Mouse (Mus musculus): ENCODE results near the gene Gm10100. TPM values are rescaled to one million over a fixed set of nuclear protein-coding genes. Genes with fewer than 3 reads are reported as not detected.
"Not testable (repeated sequence)": the region's sequence is repeated elsewhere in the genome, so short reads cannot be mapped to it uniquely, and the experiment has no call there.

Gene Gm10100
- polyA plus RNA-seq, 1 experiment: not detected

- Histone ChIP-seq H3K4me3 (ENCODE audit: low read depth, low read length) (no peak overlapping the region), H3K27me3 (ENCODE audit: control insufficient read depth, insufficient read depth, low read length) (no peaks in the 10 kb centered on the region), H3K36me3 (ENCODE audit: control insufficient read depth, insufficient read depth, low read length) (no peaks in the 10 kb centered on the region), H3K4me1 (ENCODE audit: control insufficient read depth, insufficient read depth, insufficient read length, low read length) (no peaks in the 10 kb centered on the region), H3K27ac (ENCODE audit: insufficient read depth, low read depth, low read length) (no peak overlapping the region)
- no peak for TF ChIP-seq CTCF (IDR thresholded peaks at IDR 0.05; ENCODE audit: extremely low read depth, insufficient read length, insufficient replicate concordance, low read depth, low read length)
- TF ChIP-seq POLR2A (IDR thresholded peaks at IDR 0.05; ENCODE audit: low read depth, low read length): no peak
Observed at GRCm38 (mm10) chr10:77753448-77753847, 27.2 kb downstream of the Gm10100 start.

GRCm38 (mm10) chr10:77759582-77759981 is 33.3 kb downstream of the Gm10100 start, which contains the start of gene Gm3233:
TSS of gene Gm3233 (minus strand) at chr10:77759682.
- not testable (repeated sequence) for H3K27me3 ChIP-seq (ENCODE audit: control insufficient read depth, insufficient read depth, low read length); H3K4me1 ChIP-seq (ENCODE audit: control insufficient read depth, insufficient read depth, insufficient read length, low read length); H3K27ac ChIP-seq (ENCODE audit: insufficient read depth, low read depth, low read length); H3K36me3 ChIP-seq (ENCODE audit: control insufficient read depth, insufficient read depth, low read length); H3K4me3 ChIP-seq (ENCODE audit: low read depth, low read length)
- no CpG with 5 or more reads among the region's 1 CpGs for whole genome bisulfite sequencing

- Histone ChIP-seq H3K36me3 (ENCODE audit: control insufficient read depth, insufficient read depth, low read length) (no peaks in the 10 kb centered on the region), H3K27ac (ENCODE audit: insufficient read depth, low read depth, low read length) (no peak overlapping the region), H3K4me3 (ENCODE audit: low read depth, low read length) (no peak overlapping the region), H3K4me1 (ENCODE audit: control insufficient read depth, insufficient read depth, insufficient read length, low read length) (no peaks in the 10 kb centered on the region), H3K27me3 (ENCODE audit: control insufficient read depth, insufficient read depth, low read length) (no peaks in the 10 kb centered on the region)
- WGBS: 71% methylated on average over 1 of the region's 1 CpGs
- TF ChIP-seq CTCF (IDR thresholded peaks at IDR 0.05; ENCODE audit: extremely low read depth, insufficient read length, insufficient replicate concordance, low read depth, low read length) (no peak), POLR2A (IDR thresholded peaks at IDR 0.05; ENCODE audit: low read depth, low read length) (no peak)
Observed at GRCm38 (mm10) chr10:77769727-77770126, 43.4 kb downstream of the Gm10100 start.

- no CpG with 5 or more reads among the region's 1 CpGs for WGBS
- H3K4me3 ChIP-seq (ENCODE audit: low read depth, low read length); H3K36me3 ChIP-seq (ENCODE audit: control insufficient read depth, insufficient read depth, low read length); H3K27ac ChIP-seq (ENCODE audit: insufficient read depth, low read depth, low read length); H3K4me1 ChIP-seq (ENCODE audit: control insufficient read depth, insufficient read depth, insufficient read length, low read length); H3K27me3 ChIP-seq (ENCODE audit: control insufficient read depth, insufficient read depth, low read length): not testable (repeated sequence)
Observed at GRCm38 (mm10) chr10:77771225-77771624, 44.9 kb downstream of the Gm10100 start, which contains the start of gene Gm3238. TSS of gene Gm3238 (minus strand) at chr10:77771325.

- H3K27me3 ChIP-seq (ENCODE audit: control insufficient read depth, insufficient read depth, low read length); H3K27ac ChIP-seq (ENCODE audit: insufficient read depth, low read depth, low read length); H3K4me1 ChIP-seq (ENCODE audit: control insufficient read depth, insufficient read depth, insufficient read length, low read length); H3K36me3 ChIP-seq (ENCODE audit: control insufficient read depth, insufficient read depth, low read length); H3K4me3 ChIP-seq (ENCODE audit: low read depth, low read length): not testable (repeated sequence)
- WGBS: 80% methylated on average over 3 of the region's 3 CpGs
Observed at GRCm38 (mm10) chr10:77772142-77772541, 45.9 kb downstream of the Gm10100 start.

Other genes starting within 250 kb of the Gm10100 start
- 20.4 and 36.4 TPM in 2 replicates for gene Fam207a, start 210.7 kb upstream of the Gm10100 start, polyA plus RNA-seq (2012; rRNA removed)
- 14.3 and 17.4 TPM in 2 replicates for gene Itgb2, start 196.2 kb upstream of the Gm10100 start, polyA plus RNA-seq (2012; rRNA removed)
- gene Pttg1ip, start 144.8 kb upstream of the Gm10100 start, polyA plus RNA-seq (2012; rRNA removed): 82.9 and 176 TPM in 2 replicates
- gene Sumo3, start 120.4 kb upstream of the Gm10100 start, polyA plus RNA-seq (2012; rRNA removed): 129 and 254 TPM in 2 replicates
- not detected in 2 replicates for gene Gm49325, start 120.3 kb upstream of the Gm10100 start, polyA plus RNA-seq (2012; rRNA removed)
- 16.5 and 20.9 TPM in 2 replicates for gene Ube2g2, start 104.2 kb upstream of the Gm10100 start, polyA plus RNA-seq (2012; rRNA removed)
- gene Tspear, start 39.9 kb upstream of the Gm10100 start, polyA plus RNA-seq (2012; rRNA removed): 0.11 and 0.33 TPM in 2 replicates
- gene Gm19402, start 35.7 kb upstream of the Gm10100 start, polyA plus RNA-seq (2012; rRNA removed): not detected in 2 replicates
- gene Gm9508, start 29.3 kb upstream of the Gm10100 start, polyA plus RNA-seq (2012; rRNA removed): not detected in 2 replicates
- gene Gm10272, start 19.9 kb upstream of the Gm10100 start, polyA plus RNA-seq (2012; rRNA removed): not detected in 2 replicates
- not detected in 2 replicates for gene Gm10024, start 15.0 kb upstream of the Gm10100 start, polyA plus RNA-seq (2012; rRNA removed)
- gene Gm10142, start 10.7 kb upstream of the Gm10100 start, polyA plus RNA-seq (2012; rRNA removed): 0.85 TPM in 1 of 2 replicates, not detected in the other
- gene Krtap12-1, start 5.9 kb upstream of the Gm10100 start, polyA plus RNA-seq (2012; rRNA removed): not detected in 2 replicates
- not detected in 2 replicates for gene Gm18596, start 16.2 kb downstream of the Gm10100 start, polyA plus RNA-seq (2012; rRNA removed)
- gene Gm9736, start 24.9 kb downstream of the Gm10100 start, polyA plus RNA-seq (2012; rRNA removed): not detected in 2 replicates
- gene Gm3233, start 33.2 kb downstream of the Gm10100 start, polyA plus RNA-seq (2012; rRNA removed): not detected in 2 replicates
- gene Gm3238, start 44.8 kb downstream of the Gm10100 start, polyA plus RNA-seq (2012; rRNA removed): not detected in 2 replicates
- not detected in 2 replicates for gene Gm7138, start 50.5 kb downstream of the Gm10100 start, polyA plus RNA-seq (2012; rRNA removed)
- gene Gm3250, start 56.1 kb downstream of the Gm10100 start, polyA plus RNA-seq (2012; rRNA removed): not detected in 2 replicates
- not detected in 2 replicates for gene Gm7137, start 61.7 kb downstream of the Gm10100 start, polyA plus RNA-seq (2012; rRNA removed)
- gene Gm9639, start 68.6 kb downstream of the Gm10100 start, polyA plus RNA-seq (2012; rRNA removed): not detected in 2 replicates
- gene Gm19668, start 72.6 kb downstream of the Gm10100 start, polyA plus RNA-seq (2012; rRNA removed): not detected in 2 replicates
- not detected in 2 replicates for gene Gm9507, start 85.4 kb downstream of the Gm10100 start, polyA plus RNA-seq (2012; rRNA removed)
- not detected in 2 replicates for gene Gm2696, start 88.2 kb downstream of the Gm10100 start, polyA plus RNA-seq (2012; rRNA removed)
- gene Krtap10-4, start 100.6 kb downstream of the Gm10100 start, polyA plus RNA-seq (2012; rRNA removed): not detected in 2 replicates
- 0.09 TPM in 1 of 2 replicates, not detected in the other for gene Krtap10-10, start 109.5 kb downstream of the Gm10100 start, polyA plus RNA-seq (2012; rRNA removed)
- not detected in 2 replicates for gene Gm36176, start 120.3 kb downstream of the Gm10100 start, polyA plus RNA-seq (2012; rRNA removed)
- not detected in 2 replicates for gene Gm10318, start 126.4 kb downstream of the Gm10100 start, polyA plus RNA-seq (2012; rRNA removed)
- not detected in 2 replicates for gene Gm3285, start 135.5 kb downstream of the Gm10100 start, polyA plus RNA-seq (2012; rRNA removed)
- 4.0 and 5.3 TPM in 2 replicates for gene Lrrc3, start 176.1 kb downstream of the Gm10100 start, polyA plus RNA-seq (2012; rRNA removed)
- gene Trpm2, start 244.1 kb downstream of the Gm10100 start, polyA plus RNA-seq (2012; rRNA removed): 1.8 and 3.4 TPM in 2 replicates